Mouse (Mus musculus) ES-CJ7 (cell line): ENCODE results near the gene Slc45a3.

Source experiments
- DNase-seq: peaks from one replicate; pipeline ENCODE4 v3.0.0; 2011; ENCODE audit warnings: low read depth, low spot score

The Slc45a3 gene

GRCm38 (mm10) chr1:131962606-131963084 lies at the start of gene Slc45a3:
Slc45a3 (plus strand) TSS chr1:131962967.
- DNase-seq: peak; percentile 79

GRCm38 (mm10) chr1:131917634-131918033 lies 45.1 kb upstream of the Slc45a3 start:
- DNase-seq: no peak

DNA sequence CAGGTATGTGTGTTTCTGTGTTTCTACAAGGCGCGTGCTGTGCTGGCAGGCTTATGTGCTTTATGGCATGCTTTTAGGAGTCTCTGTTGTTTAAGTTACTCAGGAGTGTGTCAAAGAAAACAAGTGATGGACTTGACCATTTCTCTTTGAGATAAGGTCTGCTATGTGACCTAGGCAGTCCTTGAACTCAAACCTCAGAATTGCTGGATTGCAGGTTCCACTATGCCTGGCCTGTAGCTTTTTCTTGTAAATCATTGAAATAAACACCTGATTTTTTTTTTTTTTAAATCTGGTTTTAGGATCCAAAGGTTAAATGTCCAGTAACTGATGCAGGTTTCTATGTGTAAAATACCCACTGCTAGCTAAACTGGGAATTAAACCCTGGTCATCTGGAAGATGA lies 43.7 kb upstream of the Slc45a3 start:
- no peak for DNase-seq

DNA sequence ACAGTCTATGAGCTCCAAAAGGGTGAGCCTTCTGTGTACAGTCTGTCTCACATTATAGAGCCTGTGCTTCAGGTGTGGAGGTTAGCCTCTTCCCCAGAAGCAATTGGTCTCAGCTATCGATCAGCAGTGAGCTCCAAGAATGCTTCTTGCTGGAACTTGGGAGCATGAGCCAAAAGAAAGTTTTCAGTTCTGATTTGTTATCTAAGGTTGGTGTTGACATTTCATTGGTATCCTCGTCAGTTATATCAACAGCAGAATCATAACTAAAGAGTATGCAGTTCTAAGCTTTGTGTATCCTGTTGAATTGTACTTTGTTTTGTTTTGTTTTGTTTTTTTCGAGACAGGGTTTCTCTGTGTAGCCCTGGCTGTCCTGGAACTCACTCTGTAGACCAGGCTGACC lies 40.7 kb upstream of the Slc45a3 start:
- no peak for DNase-seq

- DNase-seq: no peak
These were observed 29.3 kb upstream of the Slc45a3 start for GRCm38 (mm10) chr1:131933471-131933870.

- peak; percentile 88 for DNase-seq
These were observed 25.0 kb upstream of the Slc45a3 start for GRCm38 (mm10) chr1:131937659-131938305.

GRCm38 (mm10) chr1:131938811-131939210 lies 24.0 kb upstream of the Slc45a3 start:
- no peak for DNase-seq

DNA sequence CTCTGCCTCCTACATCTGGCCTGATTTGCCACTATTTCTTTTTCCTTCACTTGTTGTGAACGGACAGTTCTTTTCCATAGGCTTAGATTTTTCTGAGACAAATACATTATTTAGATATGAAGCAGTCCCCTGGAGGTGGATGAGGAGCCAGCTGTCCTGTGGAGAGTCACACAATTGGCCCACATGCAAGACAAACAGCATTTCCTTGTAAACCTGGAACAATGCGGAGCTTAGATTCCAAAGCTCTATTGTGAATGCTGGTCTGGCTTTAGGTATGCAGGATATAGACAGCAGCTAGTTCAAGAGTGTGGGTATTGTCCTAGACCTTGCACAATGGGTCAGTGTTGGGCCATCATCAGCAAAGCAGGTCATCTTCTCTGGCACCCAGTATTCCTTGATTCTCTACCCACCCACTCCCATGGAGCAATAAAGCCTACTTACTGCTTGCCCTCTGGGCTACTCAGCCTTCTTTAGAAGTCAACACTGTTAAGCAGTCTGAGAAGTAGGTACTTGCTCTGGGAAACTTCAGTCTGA lies 22.0 kb upstream of the Slc45a3 start:
- no peak for DNase-seq

- DNase-seq: no peak
These were observed 21.3 kb upstream of the Slc45a3 start for GRCm38 (mm10) chr1:131941501-131941900.

GRCm38 (mm10) chr1:131942621-131943590 lies 19.9 kb upstream of the Slc45a3 start:
- DNase-seq: no peak

DNA sequence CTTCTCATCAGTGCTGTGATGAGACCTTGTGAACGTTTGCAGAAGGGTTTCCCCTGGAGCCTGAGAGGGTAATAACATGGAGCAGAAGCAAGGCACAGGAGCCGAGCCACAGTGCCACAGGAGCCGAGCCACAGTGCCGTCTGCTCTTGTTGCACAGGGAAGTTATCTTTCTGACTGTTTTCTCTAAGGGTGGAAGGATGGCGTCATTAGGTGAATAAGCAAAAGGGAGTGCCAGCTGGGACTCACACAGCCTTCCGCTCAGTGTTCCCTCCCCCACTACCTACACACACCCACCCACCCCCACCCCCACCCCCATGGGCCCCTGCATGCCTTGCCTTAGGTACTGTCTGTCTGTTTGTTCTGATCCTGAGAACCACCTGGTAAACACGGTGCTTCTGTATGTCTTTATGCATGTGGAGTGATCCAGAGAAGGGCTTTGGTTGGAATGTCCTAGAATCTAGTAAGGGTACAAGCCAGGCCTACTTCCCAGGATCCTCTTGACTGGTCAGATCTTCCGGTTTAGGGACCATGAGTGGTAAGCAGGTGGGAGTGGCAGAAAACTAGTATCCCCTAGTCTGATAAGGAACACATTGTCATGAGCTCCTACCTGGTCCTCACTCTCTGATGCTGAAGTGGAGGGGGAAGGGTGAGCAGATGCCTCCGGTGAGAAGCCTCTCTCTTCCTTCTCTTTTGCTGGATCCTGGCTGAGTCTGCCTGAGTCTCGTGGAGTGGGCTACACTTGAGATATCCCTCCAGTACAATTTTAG lies 16.9 kb upstream of the Slc45a3 start:
- no peak for DNase-seq

GRCm38 (mm10) chr1:131946462-131947215 lies 16.1 kb upstream of the Slc45a3 start:
- DNase-seq: no peak

DNA sequence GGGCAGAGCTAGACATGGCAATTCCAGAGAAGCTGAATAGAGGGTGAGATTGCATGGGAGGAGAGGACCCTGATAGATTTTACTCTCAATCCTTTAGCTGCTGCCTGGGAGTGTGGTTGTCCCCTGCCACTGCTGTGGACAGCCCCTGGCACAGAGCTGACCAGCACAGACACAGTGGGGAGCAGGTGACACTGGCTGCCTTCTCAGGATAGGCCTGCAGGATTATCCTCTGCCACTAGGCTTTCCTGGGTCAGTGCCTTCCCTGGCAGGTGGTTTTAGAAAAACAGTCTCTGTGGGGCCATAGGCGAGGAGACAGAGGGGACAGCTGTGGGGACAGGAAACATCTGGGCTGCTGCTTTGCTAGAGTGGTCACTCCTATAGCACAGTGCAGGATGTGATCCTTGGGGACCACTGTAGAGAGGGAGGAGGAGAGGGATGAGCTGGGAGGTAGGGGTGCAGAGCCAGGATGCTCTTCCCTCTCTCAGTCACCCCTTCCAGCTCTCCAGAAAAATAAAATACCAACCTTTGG lies 14.7 kb upstream of the Slc45a3 start:
- no peak for DNase-seq

GRCm38 (mm10) chr1:131954242-131954865 lies 8.4 kb upstream of the Slc45a3 start:
- no peak for DNase-seq

- DNase-seq: no peak
These were observed 7.5 kb upstream of the Slc45a3 start for GRCm38 (mm10) chr1:131955131-131955757.

GRCm38 (mm10) chr1:131957416-131957815 lies 5.4 kb upstream of the Slc45a3 start:
- DNase-seq: no peak

GRCm38 (mm10) chr1:131961004-131961403 lies 1.8 kb upstream of the Slc45a3 start:
- DNase-seq: no peak

DNA sequence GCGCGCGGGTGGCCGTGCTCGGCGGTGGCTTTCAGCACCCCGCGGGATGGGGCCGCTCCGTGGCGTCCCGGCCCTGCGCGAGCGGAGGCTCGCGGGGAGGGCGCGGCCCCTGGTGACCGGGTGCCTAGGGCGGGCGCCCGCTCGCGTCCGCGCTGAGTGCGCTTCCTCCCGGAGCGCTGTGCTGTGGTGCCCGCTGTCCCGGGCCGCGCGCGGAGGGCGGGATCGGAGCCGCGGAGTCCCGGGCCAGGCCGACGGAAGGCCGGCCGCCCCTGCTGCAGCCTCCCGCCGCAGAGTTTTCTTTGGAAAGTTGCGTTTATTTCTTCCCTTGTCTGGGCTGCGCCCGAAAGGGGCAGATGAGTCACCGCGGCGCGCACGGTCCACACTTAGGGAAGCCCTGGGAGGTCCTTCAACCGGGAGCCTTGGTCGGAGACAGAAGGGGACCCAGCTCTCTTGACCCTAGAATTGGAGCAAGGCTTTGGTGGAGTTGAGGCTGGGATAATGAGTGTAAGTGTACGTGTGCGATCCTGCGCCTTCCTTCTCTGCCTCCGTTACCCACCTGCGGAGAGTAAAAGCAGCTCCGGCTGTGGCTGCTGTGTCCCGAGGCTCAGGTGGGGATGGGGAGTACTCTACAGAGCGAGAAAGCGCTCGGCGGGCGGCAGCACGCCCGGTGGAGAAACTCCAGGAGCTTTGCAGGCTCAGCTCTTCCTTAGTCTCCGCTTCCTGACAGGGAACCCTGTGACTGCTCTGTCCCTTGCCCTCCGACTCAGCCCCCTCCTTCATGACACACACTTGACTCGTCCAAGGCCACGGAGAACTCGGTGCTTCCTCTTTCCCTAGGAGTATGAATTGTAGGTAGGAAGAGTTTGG lies 551 bp downstream of the Slc45a3 start:
- DNase-seq: peak; percentile 53

DNA sequence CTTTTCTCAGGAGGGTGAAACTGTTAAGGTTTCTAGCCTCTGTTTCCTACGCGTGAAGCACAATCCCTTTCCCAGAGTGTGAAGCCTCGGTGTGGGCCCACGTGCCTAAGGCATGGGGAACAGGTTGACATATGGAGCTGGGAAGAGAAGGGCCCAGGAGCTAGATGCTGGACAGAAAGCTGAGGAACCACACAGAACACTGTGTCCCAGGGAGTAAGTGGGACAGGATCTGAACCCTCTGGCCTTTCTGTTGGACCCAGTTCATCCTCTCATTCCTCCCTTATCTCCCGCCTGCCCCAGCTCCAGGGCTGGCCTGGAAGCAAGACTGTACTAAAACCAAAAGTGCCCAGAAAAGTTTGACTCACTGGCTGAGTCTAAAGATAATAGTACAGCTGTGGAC lies 1.3 kb downstream of the Slc45a3 start:
- DNase-seq: no peak
